8 mouse cellular contexts compared by ENCODE assay signal in genomic region chr6:65144621-65145205, GRCm38 (mm10). TPM values are rescaled to one million over a fixed set of nuclear protein-coding genes. Genes with fewer than 3 reads are reported as not detected.
A peak's percentile ranks its signal among the peaks of the same experiment; 100 is the strongest.
DNase-seq lines count a peak whose midpoint lies in the region; ATAC-seq lines count a peak whose summit lies in the region.

Hpgds (minus strand) TSS chr6:65144908.

- DNase-seq in heart, postnatal 10 days = peak; percentile 14 to 16
- DNase-seq in embryonic facial prominence, embryonic 14.5 days (ENCODE audit: low spot score) = peak; percentile 48
- peak; percentile 89 for DNase-seq in naive thymus-derived CD4-positive, alpha-beta T cell, adult 2 months (ENCODE audit: low read depth)
- DNase-seq in thymus, postnatal 4 days = peak; percentile 44
- no peak for DNase-seq in adrenal gland, adult 18-20 months (ENCODE audit: low spot score in 2 of 2)
- DNase-seq in gastrocnemius, postnatal 25 days = no peak

- no peaks in the 10 kb centered on the region for H3K4me1 ChIP-seq in heart, embryonic 12.5 days (replicated peaks)
- no peaks in the 10 kb centered on the region for H3K4me1 ChIP-seq in embryonic facial prominence, embryonic 14.5 days (ENCODE audit: control insufficient read depth, insufficient read depth, low read length)
- no peaks in the 10 kb centered on the region for H3K4me1 ChIP-seq in limb, embryonic 15.5 days

- H3K4me3 ChIP-seq in heart, embryonic 12.5 days = no peak within 1 kb of the TSS
- 0 out of 2 replicates have a peak within 1 kb of the TSS, but pooled peaks have one; percentile 6 for H3K4me3 ChIP-seq in embryonic facial prominence, embryonic 14.5 days (ENCODE audit: low read depth, low read length)
- no peak within 1 kb of the TSS for H3K4me3 ChIP-seq in limb, embryonic 15.5 days

- no peak within 1 kb of the TSS for H3K4me2 ChIP-seq in heart, embryonic 12.5 days
- H3K4me2 ChIP-seq in embryonic facial prominence, embryonic 14.5 days (ENCODE audit: low read depth, low read length) = 0 out of 2 replicates have a peak within 1 kb of the TSS, but pooled peaks have one; percentile 20
- no peak within 1 kb of the TSS for H3K4me2 ChIP-seq in limb, embryonic 15.5 days

- H3K9ac ChIP-seq in heart, embryonic 12.5 days = no peak within 1 kb of the TSS
- no peak within 1 kb of the TSS for H3K9ac ChIP-seq in embryonic facial prominence, embryonic 14.5 days (ENCODE audit: low read depth, low read length)
- H3K9ac ChIP-seq in limb, embryonic 15.5 days = no peak within 1 kb of the TSS

- no peak for ATAC-seq in heart, embryonic 12.5 days (ENCODE audit: insufficient number of reproducible peaks, low FRiP score)
- no peak for ATAC-seq in embryonic facial prominence, embryonic 14.5 days (ENCODE audit: low read depth)
- no peak for ATAC-seq in limb, embryonic 15.5 days (ENCODE audit: insufficient number of reproducible peaks, low FRiP score, low TSS enrichment, low read depth)

- no peaks in the 10 kb centered on the region for H3K9me3 ChIP-seq in heart, embryonic 12.5 days (replicated peaks)
- H3K9me3 ChIP-seq in embryonic facial prominence, embryonic 14.5 days (ENCODE audit: control insufficient read depth, low read length) = no peaks in the 10 kb centered on the region
- no peaks in the 10 kb centered on the region for H3K9me3 ChIP-seq in limb, embryonic 15.5 days

- H3K36me3 ChIP-seq in heart, embryonic 12.5 days = no peaks in the 10 kb centered on the region
- no peaks in the 10 kb centered on the region for H3K36me3 ChIP-seq in embryonic facial prominence, embryonic 14.5 days (ENCODE audit: control insufficient read depth, insufficient read depth, low read length)
- H3K36me3 ChIP-seq in limb, embryonic 15.5 days = no peaks in the 10 kb centered on the region

- intact Hi-C loops in heart, postnatal 10 days (cut with DNase I) = no loop called here

- H3K27ac ChIP-seq in heart, embryonic 12.5 days (ENCODE audit: poor library complexity, severe bottlenecking) = no peak within 1 kb of the TSS
- no peak within 1 kb of the TSS for H3K27ac ChIP-seq in embryonic facial prominence, embryonic 14.5 days (replicated peaks; ENCODE audit: low read depth, low read length)
- 0 out of 2 replicates have a peak within 1 kb of the TSS, but pooled peaks have one; percentile 17 for H3K27ac ChIP-seq in limb, embryonic 15.5 days

- H3K27me3 ChIP-seq in heart, embryonic 12.5 days (replicated peaks) = no peaks in the 10 kb centered on the region
- no peaks in the 10 kb centered on the region for H3K27me3 ChIP-seq in embryonic facial prominence, embryonic 14.5 days (replicated peaks; ENCODE audit: control insufficient read depth, insufficient read depth, low read length)
- H3K27me3 ChIP-seq in limb, embryonic 15.5 days = no peaks in the 10 kb centered on the region

- WGBS in heart, embryonic 12.5 days = 66% methylated on average over 16 of the region's 16 CpGs
- WGBS in embryonic facial prominence, embryonic 14.5 days = 60% methylated on average over 16 of the region's 16 CpGs
- WGBS in limb, embryonic 15.5 days = 51% methylated on average over 16 of the region's 16 CpGs

RNA-seq across cellular contexts. Expression of gene Hpgds, which starts in this region (rescaled TPM):
- 1 to 10 TPM; 1.1 to 1.8 TPM for total RNA-seq in heart, postnatal 10 days (2021)
- 1.4 and 2.7 TPM in 2 replicates for polyA plus RNA-seq in heart, embryonic 12.5 days (2016; fragmentation: Nextera tagmentation; extraction: Ambion mirVana)
- polyA plus RNA-seq in embryonic facial prominence, embryonic 14.5 days (2014; fragmentation: Nextera tagmentation; extraction: Ambion mirVana) = 9.9 and 12.1 TPM in 2 replicates
- 16.3 and 18.0 TPM in 2 replicates for polyA plus RNA-seq in limb, embryonic 15.5 days (2015; fragmentation: Nextera tagmentation; extraction: Ambion mirVana)
- 1 to 10 TPM; 1.4 to 3.4 TPM for total RNA-seq in adrenal gland, adult 18-20 months (2021)
- total RNA-seq in gastrocnemius, postnatal 25 days (2021) = under 1 TPM; 0.80 to 0.82 TPM

Comparison
In these comparisons a context has a peak if more than half of its experiments do, and no peak if none do; other contexts are left out.
1. DNase-seq: peak in heart, postnatal 10 days (2 of 2), embryonic facial prominence, embryonic 14.5 days (single experiment), naive thymus-derived CD4-positive, alpha-beta T cell, adult 2 months (single experiment) and thymus, postnatal 4 days (single experiment); none in adrenal gland, adult 18-20 months (0 of 2) and gastrocnemius, postnatal 25 days (single experiment).